Mouse (Mus musculus) R1 (cell line): Measurements from ENCODE around the gene Ubtd2.

Source experiments
- DNase-seq: peaks from one replicate; pipeline ENCODE4 v3.0.0-alpha.2; 2018; ENCODE audit warnings: low read depth, low spot score

Gene Ubtd2

GRCm38 (mm10) chr11:32563660-32564059 lies 108.5 kb downstream of the Ubtd2 start:
- DNase-seq: no peak

DNA sequence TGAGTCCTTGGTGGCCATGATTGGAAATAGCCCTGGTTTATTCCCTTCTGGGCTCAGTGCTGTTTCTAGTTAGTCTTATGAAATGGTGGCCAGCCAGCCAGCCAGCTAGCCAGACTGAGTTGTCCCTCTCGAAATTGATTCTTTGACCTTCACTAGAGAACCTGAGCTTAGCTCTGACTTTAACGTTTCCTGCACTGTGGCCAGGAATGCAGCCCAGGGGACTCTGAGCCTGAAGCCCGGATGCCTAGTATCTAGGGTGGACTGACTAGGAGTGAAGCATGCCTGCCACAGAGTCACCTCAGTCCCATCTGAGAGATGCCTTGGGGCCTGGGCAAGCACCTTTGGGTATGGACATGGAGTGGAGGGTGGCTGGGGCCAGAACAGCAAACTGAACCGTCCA lies 109.5 kb downstream of the Ubtd2 start:
- no peak for DNase-seq

DNA sequence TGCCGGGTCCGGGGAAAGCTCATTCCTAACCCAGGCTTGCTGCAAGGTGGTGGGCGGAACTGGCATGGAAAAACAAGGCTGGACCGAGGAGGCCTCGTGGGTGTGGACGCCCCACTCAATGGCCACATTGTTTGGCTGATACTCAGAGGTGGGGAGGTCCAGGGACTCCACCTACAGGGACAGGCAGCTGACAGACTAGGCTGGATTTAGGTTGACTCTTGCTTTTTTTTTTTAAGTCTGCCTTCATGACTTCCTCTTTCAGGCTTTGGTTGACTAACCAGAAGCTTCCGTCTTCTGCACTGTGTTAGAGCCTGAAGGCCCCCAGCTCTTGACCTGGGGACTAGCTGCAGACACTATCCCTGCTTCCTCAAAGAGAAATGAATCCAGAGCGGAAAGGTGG lies 109.9 kb downstream of the Ubtd2 start:
- no peak for DNase-seq

GRCm38 (mm10) chr11:32566184-32566583 lies 111.0 kb downstream of the Ubtd2 start:
- no peak for DNase-seq
